Mouse (Mus musculus): ENCODE results near the gene Cst11. TPM values are rescaled to one million over a fixed set of nuclear protein-coding genes. Genes with fewer than 3 reads are reported as not detected.

Cst11 gene
- total and polyA plus RNA-seq, 3 experiments = not detected

- Histone ChIP-seq H3K79me2 (replicated peaks; ENCODE audit: control insufficient read depth, extremely low read depth, insufficient read depth, poor library complexity, severe bottlenecking) (no peaks in the 10 kb centered on the region), H3K9me3 (replicated peaks; ENCODE audit: low read length) (no peaks in the 10 kb centered on the region), H3K36me3 (replicated peaks in 1 of 2; ENCODE audit: control insufficient read depth in 1 of 2, insufficient read depth in 1 of 2, low read length in 1 of 2) (no peaks in the 10 kb centered on the region), H3K4me1 (ENCODE audit: control insufficient read depth in 1 of 2, insufficient read depth in 2 of 2) (no peaks in the 10 kb centered on the region), H3K4me3 (replicated peaks in 1 of 3; ENCODE audit: low read depth in 2 of 3, low read length in 2 of 3, poor library complexity in 1 of 3) (no peak within 1 kb of the TSS), H3K27me3 (replicated peaks) (no peaks in the 10 kb centered on the region), H3K9ac (ENCODE audit: insufficient read depth, low read depth) (no peak within 1 kb of the TSS), H3K4me2 (ENCODE audit: insufficient read depth, low read depth, poor library complexity, severe bottlenecking) (no peak within 1 kb of the TSS), H3K27ac (ENCODE audit: insufficient read depth, low read depth) (no peak within 1 kb of the TSS)
- TF ChIP-seq MYC (IDR thresholded peaks at IDR 0.05; ENCODE audit: low read depth, low read length) (no peak), UBTF (IDR thresholded peaks at IDR 0.05; ENCODE audit: low read depth, low read length) (no peak), CHD1 (IDR thresholded peaks at IDR 0.05; ENCODE audit: low read depth, low read length) (no peak), KAT2A (IDR thresholded peaks at IDR 0.05; ENCODE audit: insufficient replicate concordance, low read length) (no peak), ETS1 (conservative IDR thresholded peaks at IDR 0.05; ENCODE audit: low read depth, low read length) (no peak), CTCF (conservative IDR thresholded peaks at IDR 0.05 in 1 of 2, IDR thresholded peaks at IDR 0.05 in 1 of 2; ENCODE audit: low read depth in 2 of 2, low read length in 2 of 2) (no peak), EP300 (IDR thresholded peaks at IDR 0.05; ENCODE audit: low read length) (no peak), ZNF384 (IDR thresholded peaks at IDR 0.05; ENCODE audit: low read depth, low read length) (no peak), TCF12 (IDR thresholded peaks at IDR 0.05; ENCODE audit: low read depth, low read length) (no peak), MEF2A (IDR thresholded peaks at IDR 0.05; ENCODE audit: borderline replicate concordance, low read depth, low read length) (no peak)
- in situ Hi-C loops (cut with MboI; ENCODE audit: low pct_ligation_motif_present, low pct_unique_long_range_greater_than_20kb, low sequenced_read_pairs) = no loop called here
- no peak for DNase-seq (ENCODE audit: extremely low read depth)
- dilution Hi-C loops (cut with MboI; ENCODE audit: extremely low pct_ligation_motif_present, extremely low pct_unique_long_range_greater_than_20kb, low sequenced_read_pairs) = no loop called here
These were observed 17.8 kb upstream of the Cst11 start, which contains the start of gene Cst12 for GRCm38 (mm10) chr2:148789142-148789541. Cst12 (plus strand) TSS chr2:148789361.

GRCm38 (mm10) chr2:148781709-148782108 lies 10.4 kb upstream of the Cst11 start, which contains the start of gene 8030411F24Rik:
8030411F24Rik (plus strand) TSS chr2:148782009.
- Histone ChIP-seq H3K27me3 (replicated peaks) (no peaks in the 10 kb centered on the region), H3K36me3 (replicated peaks in 1 of 2; ENCODE audit: control insufficient read depth in 1 of 2, insufficient read depth in 1 of 2, low read length in 1 of 2) (no peaks in the 10 kb centered on the region), H3K4me3 (replicated peaks in 1 of 3; ENCODE audit: low read depth in 2 of 3, low read length in 2 of 3, poor library complexity in 1 of 3) (no peak within 1 kb of the TSS), H3K9ac (ENCODE audit: insufficient read depth, low read depth) (no peak within 1 kb of the TSS), H3K4me2 (ENCODE audit: insufficient read depth, low read depth, poor library complexity, severe bottlenecking) (no peak within 1 kb of the TSS), H3K4me1 (ENCODE audit: control insufficient read depth in 1 of 2, insufficient read depth in 2 of 2) (no peaks in the 10 kb centered on the region), H3K9me3 (replicated peaks; ENCODE audit: low read length) (no peaks in the 10 kb centered on the region), H3K27ac (ENCODE audit: insufficient read depth, low read depth) (no peak within 1 kb of the TSS), H3K79me2 (replicated peaks; ENCODE audit: control insufficient read depth, extremely low read depth, insufficient read depth, poor library complexity, severe bottlenecking) (no peaks in the 10 kb centered on the region)
- dilution Hi-C loops (cut with MboI; ENCODE audit: extremely low pct_ligation_motif_present, extremely low pct_unique_long_range_greater_than_20kb, low sequenced_read_pairs) (no loop called here), in situ Hi-C loops (cut with MboI; ENCODE audit: low pct_ligation_motif_present, low pct_unique_long_range_greater_than_20kb, low sequenced_read_pairs) (no loop called here)
- no peak for DNase-seq (ENCODE audit: extremely low read depth)
- no peak for TF ChIP-seq TBP (conservative IDR thresholded peaks at IDR 0.05; ENCODE audit: low read depth, low read length)
- TF ChIP-seq MYC (IDR thresholded peaks at IDR 0.05; ENCODE audit: low read depth, low read length) = no peak
- TF ChIP-seq MAFK (IDR thresholded peaks at IDR 0.05; ENCODE audit: insufficient replicate concordance, low read length) = no peak
- no peak for TF ChIP-seq EP300 (IDR thresholded peaks at IDR 0.05; ENCODE audit: low read length)
